ENCODE assay signal across 14 mouse cellular contexts in the genomic region with DNA sequence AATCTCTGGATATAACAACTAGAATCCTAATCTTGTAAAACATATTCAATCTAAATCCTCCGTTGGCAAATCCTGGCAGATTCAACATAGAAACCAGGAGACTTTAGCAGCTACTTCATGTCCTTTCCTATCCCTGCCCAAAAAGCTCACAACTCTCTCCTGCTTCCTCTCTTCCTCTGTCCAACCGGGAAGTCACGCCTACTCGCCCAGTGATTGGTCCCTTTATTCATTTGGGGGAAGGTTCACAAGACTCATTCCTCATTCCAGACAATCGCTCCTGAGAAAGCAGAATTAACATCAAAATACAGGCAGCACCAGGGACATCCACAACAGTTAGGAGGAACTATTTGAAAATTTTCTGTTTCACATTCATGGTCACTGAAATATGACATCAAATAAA.
DNase-seq lines count a peak whose midpoint lies in the region; ATAC-seq and TF ChIP-seq lines count a peak whose summit lies in the region.
"Had no signal": no experiment of that assay in that cellular context is flagged by ENCODE, and none has a peak within 500 bp of the region (broad histone marks: within the 10 kb centered on the region; RNA-seq: fewer than 3 reads in every experiment).

No protein-coding gene starts in this region.

- H3K4me2 ChIP-seq in kidney, embryonic 15.5 days = no peak overlapping the region
- H3K4me2 ChIP-seq in hindbrain, embryonic 13.5 days = peak overlapping the region; percentile 16; the same call in 1 of the 2 replicates

- DNase-seq in kidney, adult 8-10 months = no peak
- DNase-seq in embryo, embryonic 10 days (ENCODE audit: low spot score) = peak; percentile 27
- DNase-seq in neural tube, embryonic 10.5 days (ENCODE audit: extremely low spot score, low spot score) = peak; percentile 13
- no peak for DNase-seq in lung, adult 18-20 months
- no peak for DNase-seq in lung, adult 2 months
- no peak for DNase-seq in spleen, postnatal 14 days (ENCODE audit: low spot score in 2 of 2)
- DNase-seq: cerebellum, postnatal 25 days; gastrocnemius, postnatal 14 days had no signal

- WGBS in kidney, embryonic 15.5 days = 16% methylated on average over 5 of the region's 5 CpGs
- WGBS in hindbrain, embryonic 13.5 days = 10% methylated on average over 5 of the region's 5 CpGs
- 38% methylated on average over 5 of the region's 5 CpGs for WGBS in lung, adult 2 months

- no peak for TF ChIP-seq POLR2A in lung, adult 2 months (IDR thresholded peaks at IDR 0.05; ENCODE audit: borderline replicate concordance, extremely low read depth, low read depth, low read length)

- no peak overlapping the region for H3K4me3 ChIP-seq in kidney, embryonic 15.5 days (replicated peaks)
- H3K4me3 ChIP-seq in hindbrain, embryonic 13.5 days = no peak overlapping the region
- H3K4me3 ChIP-seq in lung, adult 2 months (replicated peaks; ENCODE audit: extremely low read depth, low read depth, low read length) = no peak overlapping the region
- H3K4me3 ChIP-seq: limb, embryonic 10.5 days; megakaryocyte, embryonic 14.5 days had no signal

- H3K9ac ChIP-seq in kidney, embryonic 15.5 days = no peak overlapping the region
- H3K9ac ChIP-seq in hindbrain, embryonic 13.5 days = no peak overlapping the region

- H3K9me3 ChIP-seq in kidney, embryonic 15.5 days (replicated peaks) = no peaks in the 10 kb centered on the region
- no peaks in the 10 kb centered on the region for H3K9me3 ChIP-seq in hindbrain, embryonic 13.5 days
- H3K9me3 ChIP-seq: limb, embryonic 10.5 days; megakaryocyte, embryonic 14.5 days had no signal

- TF ChIP-seq CTCF in lung, adult 2 months (IDR thresholded peaks at IDR 0.05; ENCODE audit: insufficient read depth, low read length) = no peak

- H3K4me1 ChIP-seq in kidney, embryonic 15.5 days = no peaks in the 10 kb centered on the region
- peaks cover 6% of the 10 kb centered on the region; the same call in 1 of the 2 replicates for H3K4me1 ChIP-seq in hindbrain, embryonic 13.5 days (replicated peaks)
- no peaks in the 10 kb centered on the region for H3K4me1 ChIP-seq in lung, adult 2 months (ENCODE audit: control insufficient read depth, insufficient read depth, low read length)
- H3K4me1 ChIP-seq: limb, embryonic 10.5 days; megakaryocyte, embryonic 14.5 days had no signal

- ATAC-seq in kidney, embryonic 15.5 days (replicated peaks; ENCODE audit: low FRiP score) = peak; percentile 62; the same call in 1 of the 2 replicates
- 0 out of 2 replicates have a peak, but pooled peaks have one; percentile 65 for ATAC-seq in hindbrain, embryonic 13.5 days (ENCODE audit: low FRiP score)
- ATAC-seq: intestine, postnatal 0 days had no signal

- no peaks in the 10 kb centered on the region for H3K27me3 ChIP-seq in kidney, embryonic 15.5 days
- no peaks in the 10 kb centered on the region for H3K27me3 ChIP-seq in hindbrain, embryonic 13.5 days
- H3K27me3 ChIP-seq: CH12.LX; megakaryocyte, embryonic 14.5 days had no signal

- no peak overlapping the region for H3K27ac ChIP-seq in kidney, embryonic 15.5 days
- no peak overlapping the region for H3K27ac ChIP-seq in hindbrain, embryonic 13.5 days
- H3K27ac ChIP-seq: limb, embryonic 10.5 days had no signal

- H3K36me3 ChIP-seq in kidney, embryonic 15.5 days = no peaks in the 10 kb centered on the region
- H3K36me3 ChIP-seq in hindbrain, embryonic 13.5 days = no peaks in the 10 kb centered on the region
- H3K36me3 ChIP-seq: limb, embryonic 10.5 days had no signal

Comparison
In these comparisons a context has a peak if more than half of its experiments do, and no peak if none do; other contexts are left out.
1. DNase-seq: peak in embryo, embryonic 10 days (single experiment) and neural tube, embryonic 10.5 days (single experiment); none in kidney, adult 8-10 months (0 of 2), lung, adult 18-20 months (0 of 2), lung, adult 2 months (single experiment) and spleen, postnatal 14 days (0 of 2).